Mouse (Mus musculus) thymus, postnatal 4 days (tissue): ENCODE data around the gene Ibsp.

Experiments used
- DNase-seq: peaks from one replicate; pipeline ENCODE4 v3.0.0; 2021

Ibsp gene

GRCm38 (mm10) chr5:104298994-104299393, at the start of gene Ibsp:
TSS of gene Ibsp (plus strand) at chr5:104299171.
- DNase-seq, result no peak

- DNase-seq, result no peak
These were observed 47.2 kb upstream of the Ibsp start for GRCm38 (mm10) chr5:104251811-104252210.

- DNase-seq, result no peak
These were observed 42.4 kb upstream of the Ibsp start for GRCm38 (mm10) chr5:104256585-104256984.

GRCm38 (mm10) chr5:104261908-104262461, 37.0 kb upstream of the Ibsp start:
- DNase-seq, result no peak

- no peak for DNase-seq
These were observed 35.8 kb upstream of the Ibsp start for GRCm38 (mm10) chr5:104263014-104263776.

- DNase-seq, result no peak
These were observed 4.8 kb upstream of the Ibsp start for GRCm38 (mm10) chr5:104294201-104294600.

GRCm38 (mm10) chr5:104314073-104314472, 15.1 kb downstream of the Ibsp start:
- no peak for DNase-seq

- no peak for DNase-seq
These were observed 26.1 kb downstream of the Ibsp start, which contains the start of gene Mepe for GRCm38 (mm10) chr5:104325029-104325428. TSS of gene Mepe (plus strand) at chr5:104325329.

GRCm38 (mm10) chr5:104326884-104327283, 27.9 kb downstream of the Ibsp start:
- DNase-seq, result no peak

GRCm38 (mm10) chr5:104327389-104327788, 28.4 kb downstream of the Ibsp start:
- no peak for DNase-seq

GRCm38 (mm10) chr5:104327876-104328275, 28.9 kb downstream of the Ibsp start:
- DNase-seq, result no peak

GRCm38 (mm10) chr5:104328317-104328850, 29.4 kb downstream of the Ibsp start:
- no peak for DNase-seq

- DNase-seq, result no peak
These were observed 30.4 kb downstream of the Ibsp start for GRCm38 (mm10) chr5:104329381-104329780.

GRCm38 (mm10) chr5:104330088-104330487, 31.1 kb downstream of the Ibsp start:
- DNase-seq, result no peak

GRCm38 (mm10) chr5:104332296-104332695, 33.3 kb downstream of the Ibsp start:
- no peak for DNase-seq

GRCm38 (mm10) chr5:104333231-104333640, 34.3 kb downstream of the Ibsp start:
- DNase-seq, result peak; percentile 47

- no peak for DNase-seq
These were observed 34.7 kb downstream of the Ibsp start for GRCm38 (mm10) chr5:104333643-104334042.

GRCm38 (mm10) chr5:104334516-104334915, 35.5 kb downstream of the Ibsp start:
- DNase-seq, result no peak

- no peak for DNase-seq
These were observed 37.0 kb downstream of the Ibsp start for GRCm38 (mm10) chr5:104335962-104336361.

GRCm38 (mm10) chr5:104337491-104337890, 38.5 kb downstream of the Ibsp start:
- DNase-seq, result no peak

- DNase-seq, result no peak
These were observed 40.0 kb downstream of the Ibsp start for GRCm38 (mm10) chr5:104339009-104339408.

GRCm38 (mm10) chr5:104339706-104340512, 40.9 kb downstream of the Ibsp start:
- peak; percentile 15 for DNase-seq

GRCm38 (mm10) chr5:104340513-104340829, 41.5 kb downstream of the Ibsp start:
- no peak for DNase-seq

- no peak for DNase-seq
These were observed 43.9 kb downstream of the Ibsp start for GRCm38 (mm10) chr5:104342881-104343280.
